Mouse (Mus musculus) cerebellum, adult 2 months (tissue): Measurements from ENCODE around the gene Gm44805. TPM values are rescaled to one million over a fixed set of nuclear protein-coding genes. Genes with fewer than 3 reads are reported as not detected.

ENCODE experiments used
- DNase-seq, 2 experiments: peaks; one replicate each; pipeline ENCODE4 v3.0.0; 2021
- H3K27ac ChIP-seq: fragments of 200-500 bp; 2 replicates; pipeline ENCODE4 v1.5.1; 2012; ENCODE audit warnings: low read length, control low read depth, inconsistent platforms; ENCODE audit not compliant: insufficient read depth
- H3K27me3 ChIP-seq: fragments of 200-500 bp; 2 replicates; pipeline ENCODE4 v1.6.1; 2012; ENCODE audit warnings: inconsistent platforms, mild to moderate bottlenecking, low read length, moderate library complexity; ENCODE audit not compliant: control insufficient read depth, insufficient read depth
- H3K4me1 ChIP-seq: fragments of 200-500 bp; 2 replicates; pipeline ENCODE4 v1.6.1; 2011; ENCODE audit warnings: low read length; ENCODE audit not compliant: control insufficient read depth, insufficient read depth
- H3K4me3 ChIP-seq: fragments of 200-500 bp; replicated peaks from 2 replicates; pipeline ENCODE3; 2011; ENCODE audit warnings: mild to moderate bottlenecking, low read depth, low read length, control low read depth; ENCODE audit not compliant: insufficient read depth
- CTCF ChIP-seq: fragments of 200-500 bp; IDR thresholded peaks from 2 replicates; pipeline ENCODE4 v1.5.1; 2011; ENCODE audit warnings: low read depth, mild to moderate bottlenecking, control low read depth, low read length, moderate library complexity, borderline replicate concordance; ENCODE audit not compliant: insufficient read depth
- POLR2A ChIP-seq: fragments of 200-500 bp; IDR thresholded peaks from 2 replicates; pipeline ENCODE4 v1.6.1; 2011; ENCODE audit warnings: low read length, control low read depth, borderline replicate concordance; ENCODE audit not compliant: insufficient read depth
- WGBS: fragments of 180-500 bp; shearing (Covaris S2); methylation state at CpG from one replicate; pipeline ENCODE4 v1.1.7; 2018; 5-methylcytosine and 5-hydroxymethylcytosine counted together
- polyA plus RNA-seq: library from polyadenylated mRNA; depleted of rRNA; stranded (reverse); fragments of >200 nt; gene quantifications from 2 replicates; pipeline ENCODE4 v1.2.3, GENCODE M21; 2012; rRNA removed

The Gm44805 gene
- not detected in 2 replicates for polyA plus RNA-seq

GRCm38 (mm10) chr7:19681202-19681694 lies at the start of gene Gm44805, which contains the start of gene Apoc4:
Gene Gm44805 (minus strand): TSS chr7:19681423.
Gene Apoc4 (minus strand): TSS chr7:19681479.
- DNase-seq: no peak
- 48% methylated on average over 8 of the region's 8 CpGs for WGBS
- no peak for TF ChIP-seq CTCF
- H3K4me1 ChIP-seq: no peaks in the 10 kb centered on the region
- H3K4me3 ChIP-seq: no peak within 1 kb of the TSS
- H3K27me3 ChIP-seq: no peaks in the 10 kb centered on the region; the same call in 1 of the 2 replicates
- no peak within 1 kb of the TSS for H3K27ac ChIP-seq

- no peaks in the 10 kb centered on the region; the same call in 1 of the 2 replicates for H3K4me1 ChIP-seq
- H3K4me3 ChIP-seq: no peak overlapping the region
- H3K27me3 ChIP-seq: no peaks in the 10 kb centered on the region
- 91% methylated on average over 4 of the region's 4 CpGs for WGBS
- no peak overlapping the region for H3K27ac ChIP-seq
- TF ChIP-seq CTCF (no peak), POLR2A (no peak)
- DNase-seq: no peak
These were observed 45.3 kb upstream of the Gm44805 start for GRCm38 (mm10) chr7:19726541-19726940.

- TF ChIP-seq POLR2A (no peak), CTCF (no peak)
- no peak for DNase-seq
- Histone ChIP-seq H3K27me3 (no peaks in the 10 kb centered on the region), H3K27ac (no peak overlapping the region), H3K4me1 (no peaks in the 10 kb centered on the region), H3K4me3 (no peak overlapping the region)
- WGBS: 93% methylated on average over 12 of the region's 12 CpGs
These were observed 42.9 kb upstream of the Gm44805 start for GRCm38 (mm10) chr7:19724167-19724566.

- no peak overlapping the region for H3K27ac ChIP-seq
- WGBS: 88% methylated on average over 6 of the region's 6 CpGs
- no peaks in the 10 kb centered on the region for H3K4me1 ChIP-seq
- H3K4me3 ChIP-seq: no peak overlapping the region
- TF ChIP-seq CTCF: no peak
- TF ChIP-seq POLR2A: no peak
- DNase-seq: no peak
- H3K27me3 ChIP-seq: no peaks in the 10 kb centered on the region
These were observed 41.6 kb upstream of the Gm44805 start for GRCm38 (mm10) chr7:19722754-19723195.

- Histone ChIP-seq H3K4me1 (no peaks in the 10 kb centered on the region), H3K27me3 (no peaks in the 10 kb centered on the region), H3K4me3 (no peak overlapping the region), H3K27ac (no peak overlapping the region)
- DNase-seq: no peak
- TF ChIP-seq CTCF (no peak), POLR2A (no peak)
- 89% methylated on average over 4 of the region's 4 CpGs for WGBS
These were observed 38.0 kb upstream of the Gm44805 start for GRCm38 (mm10) chr7:19719200-19719599.

- no peak overlapping the region for H3K27ac ChIP-seq
- TF ChIP-seq CTCF (no peak), POLR2A (no peak)
- H3K27me3 ChIP-seq: no peaks in the 10 kb centered on the region
- no peak overlapping the region for H3K4me3 ChIP-seq
- peaks cover 7% of the 10 kb centered on the region for H3K4me1 ChIP-seq
- 86% methylated on average over 5 of the region's 5 CpGs for WGBS
- DNase-seq: no peak
These were observed 37.2 kb upstream of the Gm44805 start for GRCm38 (mm10) chr7:19718297-19718952.

- no peaks in the 10 kb centered on the region for H3K27me3 ChIP-seq
- peaks cover 8% of the 10 kb centered on the region for H3K4me1 ChIP-seq
- no peak overlapping the region for H3K4me3 ChIP-seq
- TF ChIP-seq POLR2A (no peak), CTCF (no peak)
- DNase-seq: no peak
- no peak overlapping the region for H3K27ac ChIP-seq
- WGBS: 87% methylated on average over 4 of the region's 4 CpGs
These were observed 36.1 kb upstream of the Gm44805 start for GRCm38 (mm10) chr7:19717346-19717745.

- no peak overlapping the region for H3K27ac ChIP-seq
- no peaks in the 10 kb centered on the region for H3K27me3 ChIP-seq
- no peak overlapping the region for H3K4me3 ChIP-seq
- TF ChIP-seq POLR2A (no peak), CTCF (no peak)
- H3K4me1 ChIP-seq: peaks cover 8% of the 10 kb centered on the region
- WGBS: 85% methylated on average over 2 of the region's 2 CpGs
- DNase-seq: peak in 1 of 2 experiments; percentile 18
These were observed 35.6 kb upstream of the Gm44805 start for GRCm38 (mm10) chr7:19716822-19717221.
